ENCODE assay signal across 9 mouse cellular contexts in the genomic region with DNA sequence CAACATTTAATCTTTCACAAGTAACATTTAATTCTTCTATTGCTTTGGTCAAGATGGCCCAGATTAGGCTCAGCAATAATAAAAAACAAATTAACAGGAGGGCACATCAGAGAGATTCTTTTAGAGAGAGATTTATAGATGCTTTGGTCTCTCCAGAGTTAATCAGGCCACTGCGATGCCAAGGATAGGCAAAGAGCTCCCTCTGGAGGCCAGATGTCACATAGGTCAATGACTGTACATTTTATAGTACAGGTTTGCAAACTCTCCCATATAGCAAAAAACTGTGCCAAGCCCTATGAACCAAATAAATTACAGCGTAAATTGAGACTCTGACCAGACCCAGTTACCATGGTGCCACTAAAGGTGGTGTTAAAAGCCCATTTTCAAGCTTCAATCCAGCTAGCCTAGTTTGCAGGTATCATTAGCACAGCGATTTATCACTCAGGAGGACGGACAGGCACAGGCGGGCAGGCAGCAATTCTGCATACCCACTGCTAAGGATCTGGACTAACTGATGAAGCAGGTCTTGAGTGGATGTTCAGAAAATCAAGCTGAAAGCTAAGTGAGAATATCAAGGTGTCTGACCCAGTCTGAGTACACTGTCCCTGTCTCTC. TPM values are rescaled to one million over a fixed set of nuclear protein-coding genes. Genes with fewer than 3 reads are reported as not detected.
DNase-seq lines count a peak whose midpoint lies in the region; ATAC-seq and TF ChIP-seq lines count a peak whose summit lies in the region.
"Had no signal": no experiment of that assay in that cellular context is flagged by ENCODE, and none has a peak within 500 bp of the region (broad histone marks: within the 10 kb centered on the region; RNA-seq: fewer than 3 reads in every experiment).

No protein-coding gene starts in this region.

- H3K9ac ChIP-seq in hindbrain, postnatal 0 days (replicated peaks; ENCODE audit: low read length): no peak overlapping the region
- H3K9ac ChIP-seq: heart, embryonic 15.5 days had no signal

- no peaks in the 10 kb centered on the region for H3K27me3 ChIP-seq in hindbrain, postnatal 0 days (ENCODE audit: insufficient read depth, low read length)
- H3K27me3 ChIP-seq: heart, embryonic 15.5 days had no signal

- TF ChIP-seq CTCF in hindbrain, postnatal 0 days (IDR thresholded peaks at IDR 0.05; ENCODE audit: low read depth): peak; percentile 84

- WGBS in hindbrain, postnatal 0 days: 56% methylated on average over 5 of the region's 5 CpGs

- ATAC-seq in hindbrain, postnatal 0 days: peak; percentile 85
- ATAC-seq in megakaryocyte progenitor cell, adult 5-6 weeks (replicated peaks; ENCODE audit: poor library complexity): peak; percentile 97

- no peak overlapping the region for H3K27ac ChIP-seq in hindbrain, postnatal 0 days
- H3K27ac ChIP-seq: heart, embryonic 15.5 days had no signal

- DNase-seq in NIH3T3 (ENCODE audit: low read depth): peak; percentile 75
- peak; percentile 51 for DNase-seq in cerebellum, adult 11-12 months
- DNase-seq in forelimb bud, embryonic 11.5 days (ENCODE audit: low read depth, low spot score): peak; percentile 72
- DNase-seq in hindbrain, postnatal 0 days (ENCODE audit: low spot score): peak; percentile 87
- DNase-seq in left cerebral cortex, adult 11 months (ENCODE audit: low spot score): peak; percentile 39
- DNase-seq in right cerebral cortex, adult 2 months (ENCODE audit: low spot score in 2 of 2): peak; percentile 74 to 76
- peak; percentile 45 to 54 for DNase-seq in urinary bladder, postnatal 36 days (ENCODE audit: low spot score in 2 of 2)

- H3K4me3 ChIP-seq in hindbrain, postnatal 0 days (ENCODE audit: low read length): no peak overlapping the region
- H3K4me3 ChIP-seq: heart, embryonic 15.5 days had no signal

- H3K4me1 ChIP-seq in hindbrain, postnatal 0 days (ENCODE audit: insufficient read depth, low read length): no peaks in the 10 kb centered on the region

- H3K9me3 ChIP-seq in hindbrain, postnatal 0 days (ENCODE audit: low read length): no peaks in the 10 kb centered on the region
- H3K9me3 ChIP-seq: heart, embryonic 15.5 days had no signal

- no peak overlapping the region for H3K4me2 ChIP-seq in hindbrain, postnatal 0 days (ENCODE audit: low read depth, low read length)
- H3K4me2 ChIP-seq: heart, embryonic 15.5 days had no signal

- no peaks in the 10 kb centered on the region for H3K36me3 ChIP-seq in hindbrain, postnatal 0 days (ENCODE audit: insufficient read depth, low read length)
- H3K36me3 ChIP-seq: heart, embryonic 15.5 days had no signal

RNA-seq across cellular contexts. Expression of a gene that starts 20.3 kb away (rescaled TPM):
- not detected in 2 replicates for total RNA-seq in hindbrain, postnatal 0 days (2014; rRNA removed)
- polyA plus RNA-seq in hindbrain, postnatal 0 days (2015; fragmentation: Nextera tagmentation; extraction: Ambion mirVana): not detected in 2 replicates
- total RNA-seq in megakaryocyte progenitor cell, adult 5-6 weeks (2015): 0.35 and 0.46 TPM in 2 replicates
- 0.30 TPM in 1 of 2 replicates, not detected in the other for total RNA-seq in megakaryocyte progenitor cell, adult 5-6 weeks (2017)

RNA-seq across cellular contexts. Expression of a gene that starts 23.4 kb away (rescaled TPM):
- not detected in 2 replicates for total RNA-seq in hindbrain, postnatal 0 days (2014; rRNA removed)
- polyA plus RNA-seq in hindbrain, postnatal 0 days (2015; fragmentation: Nextera tagmentation; extraction: Ambion mirVana): not detected in 2 replicates
- total RNA-seq in megakaryocyte progenitor cell, adult 5-6 weeks (2015): 1.0 and 2.2 TPM in 2 replicates
- total RNA-seq in megakaryocyte progenitor cell, adult 5-6 weeks (2017): 0.17 and 0.61 TPM in 2 replicates
- polyA plus RNA-seq: heart, embryonic 15.5 days had no signal
